Mouse (Mus musculus): ENCODE results near the gene Sh3gl3. TPM values are rescaled to one million over a fixed set of nuclear protein-coding genes. Genes with fewer than 3 reads are reported as not detected.

The Sh3gl3 gene
- polyA plus RNA-seq, 1 experiment from 2014 or later = 0.09 TPM

GRCm38 (mm10) chr7:82338121-82338520, 164.5 kb downstream of the Sh3gl3 start:
- no peak for DNase-seq
- no peaks in the 10 kb centered on the region for H3K4me1 ChIP-seq (ENCODE audit: insufficient read depth)
- H3K9me3 ChIP-seq (ENCODE audit: low read length) = no peaks in the 10 kb centered on the region
- H3K4me3 ChIP-seq (ENCODE audit: low read depth, low read length) = no peak overlapping the region
- TF ChIP-seq CTCF (IDR thresholded peaks at IDR 0.05; ENCODE audit: low read depth) (no peak), EP300 (IDR thresholded peaks at IDR 0.05; ENCODE audit: low read depth) (no peak)
- H3K27ac ChIP-seq (ENCODE audit: low read depth) = no peak overlapping the region
- H3K9ac ChIP-seq (replicated peaks) = no peak overlapping the region
- H3K4me2 ChIP-seq (ENCODE audit: low read depth, low read length) = no peak overlapping the region
- H3K27me3 ChIP-seq (ENCODE audit: insufficient read depth, low read length) = peaks cover 38% of the 10 kb centered on the region
- WGBS (ENCODE audit: insufficient replicate concordance) = 79% methylated on average over 9 of the region's 9 CpGs
- no peak for ATAC-seq
- H3K36me3 ChIP-seq (replicated peaks; ENCODE audit: insufficient read depth, low read length) = no peaks in the 10 kb centered on the region

- H3K36me3 ChIP-seq (replicated peaks; ENCODE audit: insufficient read depth, low read length) = no peaks in the 10 kb centered on the region
- H3K4me1 ChIP-seq (ENCODE audit: insufficient read depth) = no peaks in the 10 kb centered on the region
- H3K9ac ChIP-seq (replicated peaks) = no peak overlapping the region
- H3K27me3 ChIP-seq (ENCODE audit: insufficient read depth, low read length) = peaks cover 38% of the 10 kb centered on the region
- H3K9me3 ChIP-seq (ENCODE audit: low read length) = no peaks in the 10 kb centered on the region
- no peak overlapping the region for H3K27ac ChIP-seq (ENCODE audit: low read depth)
- WGBS (ENCODE audit: insufficient replicate concordance) = 61% methylated on average over 4 of the region's 4 CpGs
- DNase-seq = no peak
- TF ChIP-seq CTCF (IDR thresholded peaks at IDR 0.05; ENCODE audit: low read depth) (no peak), EP300 (IDR thresholded peaks at IDR 0.05; ENCODE audit: low read depth) (no peak)
- H3K4me3 ChIP-seq (ENCODE audit: low read depth, low read length) = no peak overlapping the region
- H3K4me2 ChIP-seq (ENCODE audit: low read depth, low read length) = no peak overlapping the region
- ATAC-seq = no peak
These were observed 164.9 kb downstream of the Sh3gl3 start for GRCm38 (mm10) chr7:82338532-82338931.

GRCm38 (mm10) chr7:82339214-82339613, 165.6 kb downstream of the Sh3gl3 start:
- DNase-seq (no peak), ATAC-seq (no peak)
- H3K36me3 ChIP-seq (replicated peaks; ENCODE audit: insufficient read depth, low read length) = no peaks in the 10 kb centered on the region
- no peaks in the 10 kb centered on the region for H3K9me3 ChIP-seq (ENCODE audit: low read length)
- no peak overlapping the region for H3K27ac ChIP-seq (ENCODE audit: low read depth)
- no peak overlapping the region for H3K4me3 ChIP-seq (ENCODE audit: low read depth, low read length)
- peaks cover 33% of the 10 kb centered on the region for H3K27me3 ChIP-seq (ENCODE audit: insufficient read depth, low read length)
- H3K9ac ChIP-seq (replicated peaks) = no peak overlapping the region
- TF ChIP-seq CTCF (IDR thresholded peaks at IDR 0.05; ENCODE audit: low read depth) (peak; percentile 52), EP300 (IDR thresholded peaks at IDR 0.05; ENCODE audit: low read depth) (no peak)
- H3K4me2 ChIP-seq (ENCODE audit: low read depth, low read length) = no peak overlapping the region
- H3K4me1 ChIP-seq (ENCODE audit: insufficient read depth) = no peaks in the 10 kb centered on the region
- 41% methylated on average over 3 of the region's 3 CpGs for WGBS (ENCODE audit: insufficient replicate concordance)

GRCm38 (mm10) chr7:82341476-82341875, 167.8 kb downstream of the Sh3gl3 start:
- Histone ChIP-seq H3K36me3 (replicated peaks; ENCODE audit: insufficient read depth, low read length) (no peaks in the 10 kb centered on the region), H3K4me2 (ENCODE audit: low read depth, low read length) (no peak overlapping the region), H3K9ac (replicated peaks) (no peak overlapping the region), H3K4me3 (ENCODE audit: low read depth, low read length) (no peak overlapping the region), H3K27me3 (ENCODE audit: insufficient read depth, low read length) (peaks cover 11% of the 10 kb centered on the region), H3K4me1 (ENCODE audit: insufficient read depth) (no peaks in the 10 kb centered on the region), H3K9me3 (ENCODE audit: low read length) (no peaks in the 10 kb centered on the region), H3K27ac (ENCODE audit: low read depth) (no peak overlapping the region)
- no peak for TF ChIP-seq CTCF (IDR thresholded peaks at IDR 0.05; ENCODE audit: low read depth)
- TF ChIP-seq EP300 (IDR thresholded peaks at IDR 0.05; ENCODE audit: low read depth) = no peak
- no peak for DNase-seq
- ATAC-seq = no peak
- 25% methylated on average over 8 of the region's 8 CpGs for WGBS (ENCODE audit: insufficient replicate concordance)

GRCm38 (mm10) chr7:82346706-82347105, 173.1 kb downstream of the Sh3gl3 start:
- no peak overlapping the region for H3K9ac ChIP-seq (replicated peaks)
- no peak overlapping the region for H3K27ac ChIP-seq (ENCODE audit: low read depth)
- no peak overlapping the region for H3K4me3 ChIP-seq (ENCODE audit: low read depth, low read length)
- DNase-seq = no peak
- H3K36me3 ChIP-seq (replicated peaks; ENCODE audit: insufficient read depth, low read length) = no peaks in the 10 kb centered on the region
- H3K27me3 ChIP-seq (ENCODE audit: insufficient read depth, low read length) = no peaks in the 10 kb centered on the region
- WGBS (ENCODE audit: insufficient replicate concordance) = 52% methylated on average over 2 of the region's 2 CpGs
- H3K9me3 ChIP-seq (ENCODE audit: low read length) = no peaks in the 10 kb centered on the region
- no peak for ATAC-seq
- no peaks in the 10 kb centered on the region for H3K4me1 ChIP-seq (ENCODE audit: insufficient read depth)
- no peak overlapping the region for H3K4me2 ChIP-seq (ENCODE audit: low read depth, low read length)
- no peak for TF ChIP-seq EP300 (IDR thresholded peaks at IDR 0.05; ENCODE audit: low read depth)
- TF ChIP-seq CTCF (IDR thresholded peaks at IDR 0.05; ENCODE audit: low read depth) = no peak

- 62% methylated on average over 7 of the region's 7 CpGs for WGBS (ENCODE audit: insufficient replicate concordance)
- Histone ChIP-seq H3K9ac (replicated peaks) (no peak overlapping the region), H3K4me3 (ENCODE audit: low read depth, low read length) (no peak overlapping the region), H3K27ac (ENCODE audit: low read depth) (no peak overlapping the region), H3K4me1 (ENCODE audit: insufficient read depth) (no peaks in the 10 kb centered on the region), H3K4me2 (ENCODE audit: low read depth, low read length) (no peak overlapping the region), H3K9me3 (ENCODE audit: low read length) (no peaks in the 10 kb centered on the region), H3K27me3 (ENCODE audit: insufficient read depth, low read length) (no peaks in the 10 kb centered on the region), H3K36me3 (replicated peaks; ENCODE audit: insufficient read depth, low read length) (no peaks in the 10 kb centered on the region)
- ATAC-seq (no peak), DNase-seq (no peak)
- no peak for TF ChIP-seq CTCF (IDR thresholded peaks at IDR 0.05; ENCODE audit: low read depth)
- no peak for TF ChIP-seq EP300 (IDR thresholded peaks at IDR 0.05; ENCODE audit: low read depth)
These were observed 176.2 kb downstream of the Sh3gl3 start for GRCm38 (mm10) chr7:82349796-82350195.

GRCm38 (mm10) chr7:82350421-82350820, 176.8 kb downstream of the Sh3gl3 start:
- Histone ChIP-seq H3K27ac (ENCODE audit: low read depth) (no peak overlapping the region), H3K27me3 (ENCODE audit: insufficient read depth, low read length) (no peaks in the 10 kb centered on the region), H3K9me3 (ENCODE audit: low read length) (no peaks in the 10 kb centered on the region), H3K9ac (replicated peaks) (no peak overlapping the region), H3K36me3 (replicated peaks; ENCODE audit: insufficient read depth, low read length) (no peaks in the 10 kb centered on the region), H3K4me1 (ENCODE audit: insufficient read depth) (no peaks in the 10 kb centered on the region), H3K4me3 (ENCODE audit: low read depth, low read length) (no peak overlapping the region), H3K4me2 (ENCODE audit: low read depth, low read length) (no peak overlapping the region)
- 77% methylated on average over 3 of the region's 3 CpGs for WGBS (ENCODE audit: insufficient replicate concordance)
- DNase-seq = no peak
- no peak for TF ChIP-seq EP300 (IDR thresholded peaks at IDR 0.05; ENCODE audit: low read depth)
- TF ChIP-seq CTCF (IDR thresholded peaks at IDR 0.05; ENCODE audit: low read depth) = no peak
- ATAC-seq = no peak

Other genes with a start within 250 kb of the Sh3gl3 start
- 0.59 and 0.66 TPM in 2 replicates for gene Hdgfl3, start 239.4 kb upstream of the Sh3gl3 start, polyA plus RNA-seq (2015; fragmentation: Nextera tagmentation; extraction: Ambion mirVana)
- gene Bnc1, start 181.5 kb upstream of the Sh3gl3 start, polyA plus RNA-seq (2015; fragmentation: Nextera tagmentation; extraction: Ambion mirVana) = 0.26 and 0.38 TPM in 2 replicates
- 0.02 and 0.09 TPM in 2 replicates for gene Adamtsl3, start 161.9 kb downstream of the Sh3gl3 start, polyA plus RNA-seq (2015; fragmentation: Nextera tagmentation; extraction: Ambion mirVana)